Mouse (Mus musculus) spleen, adult 18-20 months (tissue): ENCODE measurements around the gene Hoxc4.

Experiments used
- DNase-seq, 2 experiments: peaks; one replicate each; pipeline ENCODE4 v3.0.0; 2022; ENCODE audit warnings: mixed read lengths in 2 of 2

Gene Hoxc4

DNA sequence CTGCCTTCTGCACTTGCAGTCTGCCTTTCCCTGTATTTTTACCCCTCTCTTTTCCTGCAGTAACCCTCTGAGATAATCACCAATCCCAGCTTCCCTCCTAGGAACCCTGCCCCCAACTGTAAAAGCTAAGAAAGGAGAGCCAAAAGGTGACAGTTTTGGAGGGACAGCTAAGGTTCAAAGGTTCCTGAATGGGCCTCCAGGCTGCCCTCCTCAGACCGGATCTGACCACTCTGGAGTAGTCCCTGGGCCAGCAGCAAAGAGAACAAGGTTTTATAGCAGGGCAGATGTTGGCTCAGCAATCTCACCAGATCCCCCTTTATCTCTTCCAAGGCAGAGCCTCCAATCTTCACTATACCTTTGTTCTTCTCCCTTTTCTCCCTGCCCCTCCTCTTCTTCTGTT is 23.5 kb downstream of the Hoxc4 start:
- DNase-seq: no peak

DNA sequence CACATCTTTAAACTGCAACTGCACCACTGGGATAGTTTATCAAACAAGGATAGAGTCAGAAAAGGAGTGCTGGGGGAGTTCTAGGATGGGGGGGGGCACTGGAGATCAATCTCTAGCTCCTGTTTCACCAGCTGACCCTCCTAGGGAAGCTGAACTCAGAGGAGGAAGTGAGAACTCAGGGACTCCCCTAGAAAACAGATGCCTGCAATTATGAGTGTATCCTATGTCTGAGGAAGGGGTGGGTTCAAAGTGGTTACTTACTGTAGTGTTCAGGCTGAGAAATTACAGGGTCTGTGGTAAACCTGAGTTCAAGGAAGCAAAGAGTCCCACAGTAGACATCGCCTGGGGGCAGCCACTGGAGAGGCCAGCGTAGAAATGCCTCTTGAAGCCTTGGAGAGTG is 32.9 kb downstream of the Hoxc4 start:
- no peak for DNase-seq

DNA sequence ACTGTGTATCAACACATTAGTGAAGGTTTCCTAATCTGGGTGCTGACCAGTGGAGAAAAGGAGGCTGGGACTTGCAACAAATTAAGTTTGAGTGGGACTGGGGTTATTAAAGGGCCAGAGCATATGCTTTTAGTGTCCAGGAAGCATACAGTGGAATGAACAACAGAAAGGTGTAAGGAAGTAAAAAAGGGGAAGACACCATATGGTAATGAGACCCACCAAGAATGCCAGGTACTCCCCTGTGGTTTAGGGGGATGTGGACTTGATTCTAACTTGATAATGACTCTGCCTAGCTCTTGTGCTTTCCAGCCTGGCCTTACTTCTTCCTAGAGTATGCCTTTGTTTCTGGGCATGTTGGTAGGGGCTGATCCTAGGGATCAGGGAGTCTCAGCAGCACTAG is 34.5 kb downstream of the Hoxc4 start:
- DNase-seq: no peak

DNA sequence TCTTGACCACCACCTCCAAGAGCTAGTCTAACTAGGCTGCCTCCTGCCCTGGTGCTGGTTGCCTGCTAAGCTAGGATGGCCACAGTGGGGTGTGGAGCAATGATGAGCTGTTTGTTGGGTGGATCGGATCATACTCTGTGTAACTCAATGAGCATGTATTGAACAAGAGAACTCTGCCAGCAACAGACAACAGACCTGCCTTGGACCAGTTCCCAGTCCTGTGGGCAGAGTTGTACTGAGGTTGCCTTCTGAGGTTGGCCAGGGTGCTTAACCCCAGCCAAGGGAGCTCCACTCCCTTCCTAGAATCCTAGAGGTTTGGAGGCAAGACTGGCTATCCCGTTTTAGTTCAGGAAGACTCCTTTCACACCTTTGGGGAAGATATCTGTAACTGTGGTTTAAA is 37.7 kb downstream of the Hoxc4 start:
- DNase-seq: no peak

DNA sequence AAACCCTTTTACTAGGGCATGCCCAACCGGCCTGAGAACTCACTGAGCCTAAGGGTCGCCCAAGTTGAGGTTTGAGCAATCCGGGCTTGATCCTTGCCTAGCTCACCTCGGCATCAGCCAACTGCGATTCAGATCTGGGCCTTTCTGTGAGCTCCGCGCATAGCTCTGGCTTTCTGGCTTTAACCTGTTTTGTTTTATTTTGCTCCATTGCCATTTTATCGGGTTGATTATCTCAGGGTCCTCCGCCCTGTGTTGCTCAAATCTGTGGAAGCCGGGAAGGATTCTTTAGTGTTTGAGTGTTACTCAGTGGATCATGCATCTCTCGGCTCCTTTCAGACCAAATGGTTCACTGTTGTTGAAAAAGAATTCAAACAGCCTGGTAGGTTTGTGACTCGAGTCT is 40.0 kb downstream of the Hoxc4 start:
- DNase-seq: no peak

DNA sequence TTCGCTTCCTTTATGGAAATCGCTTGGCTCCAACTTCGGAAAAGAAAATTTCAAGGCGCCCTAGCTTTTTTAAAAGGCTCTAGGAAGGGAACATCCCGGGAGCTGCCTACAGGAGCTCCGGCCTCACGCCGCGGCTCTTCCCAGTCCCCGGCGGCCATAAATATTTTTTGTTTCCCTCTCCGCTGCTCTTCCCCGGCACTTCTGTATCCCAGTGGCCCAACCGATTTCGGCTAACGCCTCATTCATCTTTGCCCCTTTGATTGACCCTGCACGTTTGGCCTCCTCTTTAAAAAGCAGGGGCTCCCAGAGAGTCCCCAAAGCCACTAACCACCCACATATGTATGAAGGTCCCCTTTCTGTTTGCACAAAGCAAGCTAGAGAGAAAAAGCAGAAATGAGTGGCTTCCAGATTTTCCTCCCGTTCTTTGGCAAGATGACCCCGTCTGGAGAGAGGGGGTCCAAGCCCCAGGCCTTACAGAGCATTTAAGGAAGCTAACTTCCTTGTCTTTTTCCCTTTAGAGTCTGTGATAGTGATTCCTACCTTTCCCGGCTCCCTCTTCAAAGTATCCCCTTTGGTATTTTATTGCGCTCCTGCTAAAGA is 40.8 kb downstream of the Hoxc4 start:
- no peak for DNase-seq

DNA sequence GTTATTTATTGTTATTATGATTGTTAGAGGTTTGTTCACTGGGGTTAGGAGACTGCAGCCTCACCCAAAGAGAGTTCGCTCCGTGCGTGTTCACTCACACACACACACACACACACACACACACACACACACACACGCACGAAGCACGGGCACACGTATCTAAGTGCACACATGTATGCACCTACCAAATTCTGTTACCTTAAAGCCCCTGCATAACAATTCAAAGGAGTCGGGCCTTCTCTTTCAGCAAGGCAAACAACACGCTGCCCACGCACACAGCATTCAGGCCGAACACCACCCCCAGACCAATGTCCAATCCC is 41.2 kb downstream of the Hoxc4 start:
- no peak for DNase-seq

DNA sequence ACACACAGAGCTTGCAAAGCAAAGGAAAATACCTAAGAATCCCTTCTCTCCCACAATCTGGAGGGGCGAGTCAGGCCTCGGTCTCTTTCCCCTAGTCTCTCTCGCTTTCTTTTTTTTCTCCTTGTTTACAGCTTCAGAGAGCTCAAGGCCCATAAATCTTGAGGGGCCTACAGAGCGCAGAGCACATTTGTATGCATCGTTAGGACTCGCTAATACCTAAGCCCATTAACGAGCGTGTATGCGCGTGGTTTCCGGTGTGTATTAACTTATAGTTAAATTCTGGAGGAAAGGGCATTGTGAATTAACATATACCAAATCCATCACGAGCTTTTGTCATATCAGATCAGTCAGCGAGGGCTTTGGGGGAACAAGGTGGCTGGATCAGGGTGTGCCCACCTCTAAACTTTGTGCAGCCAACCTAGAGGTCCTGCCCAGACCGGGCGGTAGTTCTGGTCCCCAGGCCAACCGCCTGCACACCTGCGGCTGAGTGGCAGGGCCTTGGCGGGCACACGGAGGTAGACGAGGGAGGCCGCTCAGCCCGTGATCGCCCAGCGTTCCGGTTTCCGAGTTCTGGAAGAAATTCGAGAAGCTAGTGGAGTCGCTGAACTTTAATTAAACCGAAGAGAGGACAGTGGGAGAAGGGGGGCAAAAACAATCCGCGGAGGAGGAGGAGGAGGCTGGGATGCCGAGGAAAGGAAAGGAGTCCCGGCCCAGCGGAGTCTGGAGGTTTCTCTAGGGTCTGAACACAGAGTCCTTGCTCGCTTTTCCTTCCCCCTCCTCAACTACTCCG is 41.8 kb downstream of the Hoxc4 start:
- no peak for DNase-seq

DNA sequence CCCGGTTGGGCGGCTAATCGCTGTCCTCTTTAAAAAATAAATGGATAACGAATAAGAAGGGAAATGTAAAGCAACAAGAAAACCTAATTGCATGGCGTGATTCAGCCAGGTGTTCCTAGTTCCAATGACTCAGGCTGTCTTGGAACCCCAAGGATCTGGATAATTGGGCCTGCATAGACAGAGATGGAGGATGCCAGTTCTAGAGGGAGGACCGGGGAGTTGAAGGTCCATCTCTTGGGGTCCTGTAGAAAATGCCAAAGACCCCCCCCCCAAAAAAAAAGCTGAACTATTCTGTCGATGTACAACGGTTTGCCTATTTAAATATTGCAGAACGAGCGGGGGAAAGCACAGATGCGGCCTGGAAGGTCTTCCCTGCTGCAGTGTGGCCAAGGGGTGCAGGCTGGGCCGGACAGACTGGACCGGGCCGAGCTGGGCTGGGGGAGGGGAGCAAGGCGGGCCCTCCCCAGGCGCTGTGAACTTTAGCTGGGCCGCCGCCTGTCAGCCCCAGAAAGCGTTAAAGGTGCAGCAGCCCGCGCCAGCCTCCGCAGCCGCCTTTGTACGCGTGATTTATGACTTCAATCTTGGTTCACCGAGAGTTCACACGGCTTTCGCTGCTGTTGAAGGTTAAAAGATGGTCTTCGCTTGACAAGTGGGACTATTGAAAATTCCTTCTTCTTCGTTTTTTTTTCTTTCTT is 42.5 kb downstream of the Hoxc4 start:
- no peak for DNase-seq

DNA sequence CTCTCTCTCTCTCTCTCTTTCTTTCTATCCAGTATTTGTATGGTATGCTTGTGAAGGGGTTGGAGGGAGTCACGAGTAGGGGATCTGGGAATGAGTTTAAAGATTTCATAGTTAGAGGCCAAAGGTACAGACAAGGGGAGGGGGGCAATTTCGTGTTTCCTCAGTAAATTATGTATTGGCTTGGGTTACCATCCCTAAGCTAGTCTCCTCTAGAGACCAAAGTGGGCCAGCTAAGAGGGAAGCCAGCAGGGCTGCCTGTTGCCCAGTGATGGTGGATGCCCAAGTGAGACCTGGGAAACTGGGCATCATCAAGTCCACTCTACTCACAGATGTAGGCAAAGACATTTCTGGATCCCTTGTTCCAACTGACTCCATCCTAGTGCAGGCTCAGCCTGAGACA is 43.3 kb downstream of the Hoxc4 start:
- DNase-seq: no peak

DNA sequence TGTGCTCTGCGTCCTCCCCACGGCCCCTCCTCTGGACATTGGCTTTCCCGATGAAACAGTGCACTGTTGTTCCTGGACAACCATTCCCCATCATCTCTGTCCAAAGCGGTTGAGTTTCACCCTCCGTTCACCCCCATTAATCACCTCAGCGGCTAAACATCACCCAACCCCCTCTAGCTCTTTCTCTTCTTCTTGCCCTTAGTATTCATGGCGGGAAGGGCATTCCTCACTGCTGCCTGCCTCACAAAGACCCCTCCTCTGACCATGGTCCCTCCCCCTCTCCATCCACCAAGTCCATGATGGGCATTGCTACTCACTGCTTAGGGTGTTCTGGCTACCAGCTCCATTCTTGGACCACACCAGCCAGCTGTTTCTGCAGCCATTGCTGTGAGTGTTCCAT is 46.9 kb downstream of the Hoxc4 start:
- DNase-seq: no peak

DNA sequence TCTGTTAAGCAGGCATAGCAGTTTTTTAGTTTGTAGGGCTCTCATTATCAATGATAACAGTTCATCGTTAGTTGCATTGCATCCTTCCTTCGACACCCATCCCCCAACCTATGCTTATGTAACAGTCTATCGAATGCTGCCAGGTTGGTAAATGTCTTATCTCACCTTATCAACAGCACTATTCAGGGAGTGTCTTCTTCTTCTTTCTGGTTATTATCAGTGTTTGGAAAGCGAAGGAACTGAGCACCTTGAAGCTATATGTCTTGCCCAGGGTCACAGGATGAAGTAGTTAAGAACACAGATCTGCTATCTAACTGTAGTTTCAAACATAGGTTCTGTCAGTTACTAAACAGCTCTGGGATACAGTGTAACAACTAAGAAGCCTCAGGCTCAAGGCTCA is 49.0 kb downstream of the Hoxc4 start:
- DNase-seq: no peak

DNA sequence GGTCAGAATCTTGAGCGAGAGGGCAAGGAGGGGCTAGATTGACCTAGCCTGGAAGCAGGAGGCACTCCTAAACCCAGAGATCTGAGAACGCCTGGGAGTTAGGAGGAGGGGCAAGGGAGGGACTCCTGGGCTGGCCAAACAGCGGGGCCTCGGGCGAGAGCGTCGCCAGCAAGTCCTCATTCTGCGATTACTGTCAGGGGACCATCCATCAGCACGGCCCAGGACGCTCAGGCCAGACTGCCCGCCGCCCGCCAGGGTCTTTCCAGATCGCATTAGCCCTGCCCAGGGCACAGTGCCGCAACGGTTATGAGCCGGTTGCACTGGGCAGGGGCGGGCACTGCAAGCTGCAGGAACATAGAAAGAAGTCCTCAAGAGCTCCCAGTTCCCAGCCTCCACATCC is 50.4 kb downstream of the Hoxc4 start:
- no peak for DNase-seq

DNA sequence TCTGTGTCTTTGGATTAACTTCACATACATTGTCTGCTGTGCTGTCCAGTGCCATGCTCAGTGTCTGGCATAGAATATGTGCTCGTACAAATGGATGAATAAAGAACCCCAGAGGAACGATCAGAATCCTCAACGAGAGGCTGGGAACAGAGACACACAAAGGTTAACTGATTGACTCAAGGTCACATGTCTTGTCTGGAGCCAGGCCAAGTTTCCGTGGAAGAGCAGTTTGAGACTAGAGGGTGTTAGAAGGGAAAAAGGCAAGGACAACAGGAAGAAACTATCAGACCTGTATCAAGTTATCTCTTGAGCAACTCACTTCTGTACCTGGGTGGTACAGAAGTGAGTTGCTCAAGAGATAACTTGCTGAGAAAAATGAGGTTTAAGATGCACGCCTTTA is 52.5 kb downstream of the Hoxc4 start:
- no peak for DNase-seq

DNA sequence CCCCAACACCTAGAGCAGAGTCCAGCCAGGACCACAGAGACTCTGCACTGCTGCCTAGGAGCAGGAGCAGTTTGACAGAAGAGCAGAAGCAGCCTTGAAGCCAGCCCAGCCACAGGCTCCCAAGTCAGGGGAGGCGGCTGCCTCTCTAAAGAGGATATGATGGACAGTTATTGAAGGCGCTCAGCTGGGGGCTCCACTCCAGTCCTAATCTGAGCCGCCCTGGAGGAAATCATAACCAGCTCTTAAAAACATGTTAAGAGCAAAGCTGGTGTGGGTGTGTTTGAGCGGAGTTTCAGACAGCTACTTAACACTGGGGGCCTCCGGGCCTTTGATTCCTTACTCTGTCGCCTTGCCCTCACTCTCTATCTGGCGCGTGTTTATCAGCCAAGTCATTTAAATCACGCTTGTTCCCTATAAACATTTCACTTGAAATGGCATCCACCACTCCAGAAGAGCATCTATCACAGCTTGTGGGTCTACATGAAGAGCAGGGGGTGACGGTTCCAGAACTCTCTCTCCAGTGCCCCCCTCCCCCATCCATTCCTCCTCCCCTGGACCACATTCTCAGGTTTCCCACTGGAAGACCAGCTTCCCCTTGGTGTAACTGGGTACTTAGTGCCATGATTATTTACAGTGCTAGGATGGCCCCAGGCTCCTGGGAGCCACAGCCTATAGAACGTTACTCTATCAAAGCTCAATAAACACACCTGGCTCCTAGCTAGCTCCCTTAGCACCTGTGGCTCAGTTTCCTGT is 56.1 kb downstream of the Hoxc4 start:
- no peak for DNase-seq

DNA sequence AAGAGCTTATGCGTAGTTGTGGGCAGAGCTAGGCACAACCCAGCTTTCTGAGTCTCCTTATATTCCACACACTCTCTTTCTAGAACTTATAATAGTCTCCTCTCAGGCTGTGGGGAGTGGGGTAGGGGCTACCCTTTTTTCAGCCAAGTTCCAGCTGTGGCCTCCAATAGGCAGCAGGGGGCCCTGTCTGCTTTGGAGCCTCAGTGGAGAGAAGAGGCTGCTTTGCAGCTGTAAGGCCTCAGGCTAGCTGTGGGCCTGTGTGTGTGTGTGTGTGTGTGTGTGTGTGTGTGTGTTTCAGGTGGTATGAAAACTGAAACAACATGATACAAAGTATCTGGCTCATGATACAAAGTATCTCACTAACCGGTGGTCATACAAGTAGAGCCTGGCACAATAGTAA is 58.9 kb downstream of the Hoxc4 start:
- DNase-seq: no peak

DNA sequence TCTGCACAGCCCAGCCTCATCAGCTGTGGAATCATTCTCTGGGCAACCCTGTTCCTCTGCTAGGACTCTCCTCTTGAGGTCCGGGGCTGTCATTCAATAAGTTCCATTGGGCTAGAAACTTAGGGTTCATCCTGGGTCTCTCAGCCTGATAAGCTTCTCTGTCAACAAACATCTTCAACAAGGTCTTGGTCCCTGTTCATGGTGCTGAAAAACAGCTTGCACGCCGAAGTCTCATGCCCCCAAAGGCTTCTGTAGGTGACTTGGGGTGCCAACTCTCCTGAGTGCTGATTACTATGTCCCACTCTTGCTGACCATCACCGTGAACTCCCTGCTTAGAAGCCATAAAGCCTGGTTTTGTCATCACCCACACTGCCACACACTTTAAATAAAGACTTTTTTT is 63.9 kb downstream of the Hoxc4 start:
- DNase-seq: no peak

DNA sequence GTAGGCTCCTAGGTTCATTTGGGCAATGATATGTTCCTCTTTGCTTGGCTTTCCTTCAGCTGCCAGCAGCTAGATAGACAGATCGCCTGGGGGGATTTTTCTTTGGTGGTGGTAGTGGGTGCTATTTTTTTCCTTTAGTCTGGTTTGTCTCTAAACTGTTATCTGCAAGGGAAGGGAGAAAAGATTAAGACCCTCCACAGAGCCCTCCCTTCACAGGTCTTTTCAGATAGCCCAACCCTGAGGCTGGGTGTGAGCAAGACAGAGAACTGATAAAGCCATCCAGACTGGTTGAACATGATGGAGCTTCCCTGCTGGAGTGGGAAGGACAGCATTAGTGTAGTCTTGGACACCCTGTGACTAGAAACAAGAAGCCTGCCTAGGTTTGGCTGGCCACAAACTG is 64.9 kb downstream of the Hoxc4 start:
- no peak for DNase-seq

DNA sequence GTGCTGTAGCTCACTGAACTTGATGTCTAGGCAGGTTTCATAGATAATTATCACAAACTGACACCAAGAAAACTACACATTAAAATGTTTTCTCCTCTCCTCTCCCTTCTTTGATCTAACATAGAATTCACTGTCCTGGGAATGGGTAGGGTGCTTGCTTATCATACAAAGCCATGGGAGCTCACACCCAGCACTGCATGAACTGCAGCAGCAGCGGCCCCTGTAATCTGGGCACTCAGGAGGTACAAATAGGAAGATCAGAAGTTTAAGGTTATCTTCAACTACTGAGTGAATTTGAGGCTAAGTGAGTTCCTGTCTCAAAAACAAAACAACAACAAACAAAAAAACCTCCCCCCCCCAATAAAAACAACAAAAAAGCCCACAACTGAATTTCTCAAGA is 66.2 kb downstream of the Hoxc4 start:
- no peak for DNase-seq

DNA sequence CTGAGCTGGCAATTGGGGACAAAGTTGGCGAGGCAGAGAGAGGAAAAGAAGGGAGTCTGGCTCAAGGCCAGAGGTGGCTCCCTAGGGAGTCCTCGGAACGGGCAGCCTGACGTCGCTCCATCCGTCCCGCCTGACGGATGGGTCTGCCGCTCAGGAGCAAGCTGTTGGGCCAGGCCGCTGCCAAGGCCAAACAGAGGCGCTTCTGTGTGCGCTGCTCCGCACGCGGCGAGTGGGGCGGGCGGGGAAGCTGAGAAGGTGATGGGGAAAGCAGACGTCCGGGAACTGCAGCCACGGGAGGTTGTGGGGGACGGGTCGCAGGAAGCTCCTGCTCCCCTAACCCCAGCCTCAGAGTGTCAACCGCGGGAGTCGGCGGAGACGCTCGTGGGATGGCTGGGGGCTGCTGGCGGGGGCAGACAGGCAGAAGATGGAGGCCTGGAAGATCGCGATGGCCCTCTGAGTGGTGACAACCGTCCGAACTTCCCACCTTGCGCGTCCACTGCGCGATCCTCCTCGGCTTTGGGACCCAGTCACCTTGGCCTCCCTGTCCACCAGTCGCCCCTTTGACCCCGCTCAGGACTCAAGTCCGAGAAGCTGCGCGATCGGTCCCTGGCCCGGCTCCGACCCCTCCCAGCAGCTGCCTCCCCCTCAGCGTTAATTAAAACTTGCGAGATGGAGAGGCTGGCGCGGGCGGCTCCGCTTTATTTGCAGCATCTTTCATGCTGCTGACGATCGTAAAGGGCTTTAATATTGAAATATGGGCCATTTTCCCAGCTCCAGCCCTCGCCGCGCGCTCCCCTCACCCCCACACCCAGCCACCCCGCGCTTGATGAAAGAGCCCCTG is 67.3 kb downstream of the Hoxc4 start:
- DNase-seq: no peak
